Mouse (Mus musculus) megakaryocyte, embryonic 14.5 days (primary cell): ENCODE measurements around the gene Arih2.

Source experiments
- FLI1 ChIP-seq: IDR thresholded peaks from 2 replicates; pipeline ENCODE4 v1.6.1; 2012; ENCODE audit warnings: low read length, inconsistent platforms, mixed read lengths
- GATA1 ChIP-seq: IDR thresholded peaks from 3 replicates; pipeline ENCODE4 v1.6.1; 2012; ENCODE audit warnings: mixed read lengths, low read length, inconsistent platforms, borderline replicate concordance

GRCm38 (mm10) chr9:108691846-108692225, 42.6 kb upstream of the Arih2 start:
- TF ChIP-seq GATA1 (no peak), FLI1 (no peak)
